In genomic region chr12:52624871-52625270, GRCm38 (mm10) we compare ENCODE assay signal across 16 mouse cellular contexts.
"Had no signal": no experiment of that assay in that cellular context is flagged by ENCODE, and none has a peak within 500 bp of the region (broad histone marks: within the 10 kb centered on the region; RNA-seq: fewer than 3 reads in every experiment).

No protein-coding gene starts in this region.

- H3K27me3 ChIP-seq: kidney, embryonic 15.5 days; limb, embryonic 15.5 days; liver, embryonic 12.5 days; midbrain, embryonic 12.5 days had no signal

- H3K36me3 ChIP-seq: kidney, embryonic 15.5 days; limb, embryonic 15.5 days; liver, embryonic 12.5 days; midbrain, embryonic 12.5 days had no signal

- H3K9me3 ChIP-seq: kidney, embryonic 15.5 days; limb, embryonic 15.5 days; liver, embryonic 12.5 days; midbrain, embryonic 12.5 days had no signal

- H3K9ac ChIP-seq: kidney, embryonic 15.5 days; limb, embryonic 15.5 days; liver, embryonic 12.5 days; lung, embryonic 14.5 days; midbrain, embryonic 12.5 days had no signal

- DNase-seq: kidney, adult 2 months; kidney, postnatal 25 days; layer of hippocampus, adult 9-11 months; layer of hippocampus, postnatal 36 days; lung, embryonic 14.5 days; lung, postnatal 10 days; lung, postnatal 4 days; right cerebral cortex, adult 18-20 months; right cerebral cortex, postnatal 25 days; thymus, adult 18-20 months; thymus, postnatal 14 days had no signal

- H3K4me3 ChIP-seq: kidney, embryonic 15.5 days; limb, embryonic 15.5 days; liver, embryonic 12.5 days; midbrain, embryonic 12.5 days had no signal

- ATAC-seq: liver, embryonic 12.5 days; midbrain, embryonic 16.5 days had no signal

- H3K4me1 ChIP-seq: kidney, embryonic 15.5 days; limb, embryonic 15.5 days; liver, embryonic 12.5 days; midbrain, embryonic 12.5 days had no signal

- H3K27ac ChIP-seq: kidney, embryonic 15.5 days; limb, embryonic 15.5 days; liver, embryonic 12.5 days; midbrain, embryonic 12.5 days had no signal

- H3K4me2 ChIP-seq: kidney, embryonic 15.5 days; limb, embryonic 15.5 days; liver, embryonic 12.5 days; lung, embryonic 14.5 days; midbrain, embryonic 12.5 days had no signal
